Mouse (Mus musculus) bone marrow, adult 2 months (tissue): ENCODE data around the gene Ppox. TPM values are rescaled to one million over a fixed set of nuclear protein-coding genes. Genes with fewer than 3 reads are reported as not detected.
"Not testable (repeated sequence)": the region's sequence is repeated elsewhere in the genome, so short reads cannot be mapped to it uniquely, and the experiment has no call there.

Source experiments
- H3K27ac ChIP-seq: fragments of 200-500 bp; 2 replicates; pipeline ENCODE4 v1.5.1; 2012; ENCODE audit warnings: low read depth, mild to moderate bottlenecking, control low read depth, inconsistent platforms, low read length; ENCODE audit not compliant: control insufficient read depth, poor library complexity, insufficient read depth
- H3K4me1 ChIP-seq: fragments of 200-500 bp; 2 replicates; pipeline ENCODE4 v1.6.1; 2011; ENCODE audit warnings: low read length; ENCODE audit not compliant: control insufficient read depth, insufficient read depth
- H3K4me3 ChIP-seq: fragments of 200-500 bp; replicated peaks from 2 replicates; pipeline ENCODE3; 2011; ENCODE audit warnings: mild to moderate bottlenecking, low read depth, low read length, control low read depth; ENCODE audit not compliant: control insufficient read depth
- CTCF ChIP-seq: fragments of 200-500 bp; IDR thresholded peaks from 2 replicates; pipeline ENCODE4 v1.5.1; 2011; ENCODE audit warnings: low read length, control low read depth; ENCODE audit not compliant: control insufficient read depth, insufficient read depth
- POLR2A ChIP-seq: fragments of 200-500 bp; IDR thresholded peaks from 2 replicates; pipeline ENCODE4 v1.6.1; 2011; ENCODE audit warnings: low read depth, mild to moderate bottlenecking, control low read depth, low read length, borderline replicate concordance; ENCODE audit not compliant: control insufficient read depth
- WGBS: fragments of 180-500 bp; shearing (Covaris S2); methylation state at CpG from one replicate; pipeline ENCODE4 v1.1.7; 2018; 5-methylcytosine and 5-hydroxymethylcytosine counted together
- polyA plus RNA-seq: library from polyadenylated mRNA; stranded (reverse); fragments of >200 nt; gene quantifications from 2 replicates; pipeline ENCODE4 v1.2.4, GENCODE M21; 2011; ENCODE audit warnings: low replicate concordance; ENCODE audit not compliant: missing spikeins, insufficient read depth, insufficient read length

Ppox gene
- polyA plus RNA-seq: 197 and 282 TPM in 2 replicates

- under 1% methylated on average over 26 of the region's 26 CpGs for WGBS
- Histone ChIP-seq H3K27ac (peak within 1 kb of the TSS; percentile 85), H3K4me1 (peaks cover 1% of the 10 kb centered on the region; the same call in 1 of the 2 replicates), H3K4me3 (peak within 1 kb of the TSS; percentile 70)
- TF ChIP-seq POLR2A (0 out of 2 replicates have a peak, but pooled peaks have one; percentile 13), CTCF (peak; percentile 14; the same call in 1 of the 2 replicates)
These were observed at the start of gene Ppox for GRCm38 (mm10) chr1:171280916-171281527. TSS of gene Ppox (minus strand) at chr1:171281186.

GRCm38 (mm10) chr1:171330216-171330560 is 49.2 kb upstream of the Ppox start:
- under 1% methylated on average over 4 of the region's 4 CpGs for WGBS
- Histone ChIP-seq H3K4me1 (peaks cover 1% of the 10 kb centered on the region; the same call in 1 of the 2 replicates), H3K4me3 (peak overlapping the region; percentile 82), H3K27ac (peak overlapping the region; percentile 56; the same call in 1 of the 2 replicates)
- TF ChIP-seq CTCF (no peak), POLR2A (no peak)

- peak overlapping the region; percentile 82 for H3K4me3 ChIP-seq
- TF ChIP-seq POLR2A (peak; percentile 39; the same call in 1 of the 2 replicates), CTCF (no peak)
- H3K4me1 ChIP-seq: peaks cover 1% of the 10 kb centered on the region; the same call in 1 of the 2 replicates
- 2% methylated on average over 52 of the region's 61 CpGs for WGBS
- H3K27ac ChIP-seq: peak overlapping the region; percentile 99
These were observed 48.6 kb upstream of the Ppox start for GRCm38 (mm10) chr1:171329433-171330215.

- Histone ChIP-seq H3K27ac (peak within 1 kb of the TSS; percentile 99), H3K4me3 (peak within 1 kb of the TSS; percentile 85), H3K4me1 (peaks cover 1% of the 10 kb centered on the region; the same call in 1 of the 2 replicates)
- 2% methylated on average over 48 of the region's 48 CpGs for WGBS
- TF ChIP-seq CTCF (no peak; the same call in 1 of the 2 replicates), POLR2A (peak; percentile 44; the same call in 1 of the 2 replicates)
These were observed 48.0 kb upstream of the Ppox start, which contains the start of gene Dedd for GRCm38 (mm10) chr1:171328839-171329432. TSS of gene Dedd (plus strand) at chr1:171329145.

- peaks cover 1% of the 10 kb centered on the region; the same call in 1 of the 2 replicates for H3K4me1 ChIP-seq
- TF ChIP-seq POLR2A (no peak), CTCF (no peak)
- peak overlapping the region; percentile 85 for H3K4me3 ChIP-seq
- H3K27ac ChIP-seq: peak overlapping the region; percentile 99; the same call in 1 of the 2 replicates
- WGBS: 33% methylated on average over 9 of the region's 9 CpGs
These were observed 47.3 kb upstream of the Ppox start for GRCm38 (mm10) chr1:171328244-171328643.

- not testable (repeated sequence) for H3K4me3 ChIP-seq, H3K27ac ChIP-seq, H3K4me1 ChIP-seq
- WGBS: 32% methylated on average over 4 of the region's 4 CpGs
These were observed 45.6 kb upstream of the Ppox start for GRCm38 (mm10) chr1:171326588-171326987.

- H3K4me1 ChIP-seq: no peaks in the 10 kb centered on the region; the same call in 1 of the 2 replicates
- WGBS: 89% methylated on average over 2 of the region's 2 CpGs
- TF ChIP-seq CTCF (no peak), POLR2A (no peak)
- no peak overlapping the region for H3K27ac ChIP-seq
- H3K4me3 ChIP-seq: no peak overlapping the region
These were observed 44.6 kb upstream of the Ppox start for GRCm38 (mm10) chr1:171325571-171325970.

GRCm38 (mm10) chr1:171322012-171322411 is 41.0 kb upstream of the Ppox start:
- H3K4me1 ChIP-seq: no peaks in the 10 kb centered on the region; the same call in 1 of the 2 replicates
- 67% methylated on average over 1 of the region's 1 CpGs for WGBS
- H3K4me3 ChIP-seq: no peak overlapping the region
- H3K27ac ChIP-seq: no peak overlapping the region
- TF ChIP-seq POLR2A: no peak
- no peak for TF ChIP-seq CTCF
